Comparison of ENCODE assay signal across 26 mouse cellular contexts in genomic region chr19:19198780-19199179, GRCm38 (mm10).
DNase-seq lines count a peak whose midpoint lies in the region; ATAC-seq and TF ChIP-seq lines count a peak whose summit lies in the region.
"Had no signal": no experiment of that assay in that cellular context is flagged by ENCODE, and none has a peak within 500 bp of the region (broad histone marks: within the 10 kb centered on the region; RNA-seq: fewer than 3 reads in every experiment).

No protein-coding gene starts in this region.

- H3K27me3 ChIP-seq in hindbrain, embryonic 12.5 days = no peaks in the 10 kb centered on the region
- H3K27me3 ChIP-seq in hindbrain, embryonic 10.5 days (ENCODE audit: insufficient read depth, poor library complexity, severe bottlenecking) = no peaks in the 10 kb centered on the region
- no peaks in the 10 kb centered on the region for H3K27me3 ChIP-seq in midbrain, postnatal 0 days (ENCODE audit: insufficient read depth, low read length)
- no peaks in the 10 kb centered on the region for H3K27me3 ChIP-seq in midbrain, embryonic 10.5 days (ENCODE audit: low read depth, poor library complexity, severe bottlenecking)
- no peaks in the 10 kb centered on the region for H3K27me3 ChIP-seq in kidney, embryonic 16.5 days (ENCODE audit: insufficient read depth, low read length)
- H3K27me3 ChIP-seq: embryonic facial prominence, embryonic 12.5 days; forebrain, embryonic 15.5 days; hindbrain, embryonic 15.5 days; kidney, embryonic 15.5 days; liver, embryonic 12.5 days; neural tube, embryonic 13.5 days had no signal

- no peak for DNase-seq in hindbrain, embryonic 10.5 days (ENCODE audit: low spot score)
- DNase-seq in midbrain, postnatal 0 days (ENCODE audit: low spot score) = peak; percentile 15
- no peak for DNase-seq in midbrain, embryonic 10.5 days (ENCODE audit: low spot score)
- DNase-seq in Muller cell, postnatal 12 days (ENCODE audit: inconsistent ontology term) = peak; percentile 55
- peak; percentile 15 for DNase-seq in mesoderm, embryonic 11.5 days (ENCODE audit: low read depth, low spot score)
- DNase-seq: adrenal gland, postnatal 25 days; cerebellum, adult 18-20 months; gastrocnemius, postnatal 36 days; heart, postnatal 36 days; kidney, adult 18-20 months; kidney, postnatal 36 days; liver, postnatal 0 days; spleen, adult 18-20 months; thymus, postnatal 25 days had no signal

- H3K4me3 ChIP-seq in hindbrain, embryonic 12.5 days = no peak overlapping the region
- no peak overlapping the region for H3K4me3 ChIP-seq in hindbrain, embryonic 10.5 days
- H3K4me3 ChIP-seq in midbrain, postnatal 0 days (ENCODE audit: low read depth, low read length) = no peak overlapping the region
- H3K4me3 ChIP-seq in midbrain, embryonic 10.5 days = no peak overlapping the region
- H3K4me3 ChIP-seq in kidney, embryonic 16.5 days (ENCODE audit: low read length) = no peak overlapping the region
- H3K4me3 ChIP-seq: embryonic facial prominence, embryonic 12.5 days; forebrain, embryonic 15.5 days; hindbrain, embryonic 15.5 days; kidney, embryonic 15.5 days; layer of hippocampus, adult 2 months; left cerebral cortex, adult 2 months; liver, embryonic 12.5 days; neural tube, embryonic 13.5 days had no signal

- no peak overlapping the region for H3K4me2 ChIP-seq in hindbrain, embryonic 12.5 days (replicated peaks)
- no peak overlapping the region for H3K4me2 ChIP-seq in midbrain, postnatal 0 days (ENCODE audit: low read depth, low read length, poor library complexity, severe bottlenecking)
- H3K4me2 ChIP-seq in kidney, embryonic 16.5 days (replicated peaks; ENCODE audit: low read depth, low read length) = no peak overlapping the region
- H3K4me2 ChIP-seq: embryonic facial prominence, embryonic 12.5 days; forebrain, embryonic 15.5 days; heart, embryonic 11.5 days; hindbrain, embryonic 15.5 days; kidney, embryonic 15.5 days; liver, embryonic 12.5 days; neural tube, embryonic 13.5 days had no signal

- no peaks in the 10 kb centered on the region for H3K9me3 ChIP-seq in hindbrain, embryonic 12.5 days (replicated peaks)
- H3K9me3 ChIP-seq in hindbrain, embryonic 10.5 days = no peaks in the 10 kb centered on the region
- H3K9me3 ChIP-seq in midbrain, postnatal 0 days (ENCODE audit: low read length) = no peaks in the 10 kb centered on the region
- H3K9me3 ChIP-seq in midbrain, embryonic 10.5 days (replicated peaks) = no peaks in the 10 kb centered on the region
- H3K9me3 ChIP-seq in kidney, embryonic 16.5 days (ENCODE audit: low read length) = no peaks in the 10 kb centered on the region
- H3K9me3 ChIP-seq: embryonic facial prominence, embryonic 12.5 days; forebrain, embryonic 15.5 days; hindbrain, embryonic 15.5 days; kidney, embryonic 15.5 days; liver, embryonic 12.5 days; neural tube, embryonic 13.5 days had no signal

- H3K9ac ChIP-seq in hindbrain, embryonic 12.5 days = no peak overlapping the region
- H3K9ac ChIP-seq in midbrain, postnatal 0 days (replicated peaks; ENCODE audit: low read length, poor library complexity, severe bottlenecking) = no peak overlapping the region
- H3K9ac ChIP-seq in kidney, embryonic 16.5 days (replicated peaks; ENCODE audit: low read length) = no peak overlapping the region
- H3K9ac ChIP-seq: embryonic facial prominence, embryonic 12.5 days; forebrain, embryonic 15.5 days; hindbrain, embryonic 15.5 days; kidney, embryonic 15.5 days; liver, embryonic 12.5 days; liver, postnatal 0 days; neural tube, embryonic 13.5 days had no signal

- no peaks in the 10 kb centered on the region for H3K36me3 ChIP-seq in hindbrain, embryonic 12.5 days
- no peaks in the 10 kb centered on the region for H3K36me3 ChIP-seq in hindbrain, embryonic 10.5 days
- no peaks in the 10 kb centered on the region for H3K36me3 ChIP-seq in midbrain, postnatal 0 days (ENCODE audit: insufficient read depth, low read length)
- H3K36me3 ChIP-seq in midbrain, embryonic 10.5 days = no peaks in the 10 kb centered on the region
- H3K36me3 ChIP-seq in kidney, embryonic 16.5 days (ENCODE audit: insufficient read depth, low read length) = no peaks in the 10 kb centered on the region
- H3K36me3 ChIP-seq: embryonic facial prominence, embryonic 12.5 days; forebrain, embryonic 15.5 days; hindbrain, embryonic 15.5 days; kidney, embryonic 15.5 days; liver, embryonic 12.5 days; neural tube, embryonic 13.5 days had no signal

- no peak overlapping the region for H3K27ac ChIP-seq in hindbrain, embryonic 12.5 days
- H3K27ac ChIP-seq in hindbrain, embryonic 10.5 days = no peak overlapping the region
- H3K27ac ChIP-seq in midbrain, postnatal 0 days (ENCODE audit: low read depth, low read length) = no peak overlapping the region
- no peak overlapping the region for H3K27ac ChIP-seq in midbrain, embryonic 10.5 days (replicated peaks)
- H3K27ac ChIP-seq in kidney, embryonic 16.5 days (ENCODE audit: low read length) = no peak overlapping the region
- H3K27ac ChIP-seq: embryonic facial prominence, embryonic 12.5 days; forebrain, embryonic 15.5 days; hindbrain, embryonic 15.5 days; kidney, embryonic 15.5 days; layer of hippocampus, adult 2 months; left cerebral cortex, adult 2 months; liver, embryonic 12.5 days; neural tube, embryonic 13.5 days had no signal

- no peak for TF ChIP-seq CTCF in midbrain, postnatal 0 days (IDR thresholded peaks at IDR 0.05)

- 26% methylated on average over 3 of the region's 3 CpGs for WGBS in hindbrain, embryonic 12.5 days
- WGBS in hindbrain, embryonic 10.5 days = 17% methylated on average over 3 of the region's 3 CpGs
- 30% methylated on average over 3 of the region's 3 CpGs for WGBS in midbrain, postnatal 0 days
- 44% methylated on average over 3 of the region's 3 CpGs for WGBS in midbrain, embryonic 10.5 days
- 72% methylated on average over 3 of the region's 3 CpGs for WGBS in kidney, embryonic 16.5 days

- H3K4me1 ChIP-seq in hindbrain, embryonic 12.5 days = no peaks in the 10 kb centered on the region
- 0 out of 2 replicates have a peak, but pooled peaks cover 6% of the 10 kb centered on the region for H3K4me1 ChIP-seq in hindbrain, embryonic 10.5 days (replicated peaks)
- no peaks in the 10 kb centered on the region for H3K4me1 ChIP-seq in midbrain, postnatal 0 days (ENCODE audit: insufficient read depth, low read length)
- no peaks in the 10 kb centered on the region for H3K4me1 ChIP-seq in midbrain, embryonic 10.5 days
- no peaks in the 10 kb centered on the region for H3K4me1 ChIP-seq in kidney, embryonic 16.5 days (ENCODE audit: insufficient read depth, low read length)
- H3K4me1 ChIP-seq: embryonic facial prominence, embryonic 12.5 days; forebrain, embryonic 15.5 days; hindbrain, embryonic 15.5 days; kidney, embryonic 15.5 days; liver, embryonic 12.5 days; neural tube, embryonic 13.5 days had no signal

- ATAC-seq in hindbrain, embryonic 12.5 days (ENCODE audit: low FRiP score) = peak; percentile 67
- ATAC-seq in midbrain, postnatal 0 days (ENCODE audit: low FRiP score) = no peak
- no peak for ATAC-seq in kidney, embryonic 16.5 days (ENCODE audit: low FRiP score, low TSS enrichment)
- ATAC-seq: CD4-positive, CD25-positive, alpha-beta regulatory T cell, adult 4 months; forebrain, embryonic 15.5 days; liver, embryonic 12.5 days; liver, postnatal 0 days had no signal

Comparison
In these comparisons a context has a peak if more than half of its experiments do, and no peak if none do; other contexts are left out.
1. DNase-seq: peak in midbrain, postnatal 0 days (single experiment), Muller cell, postnatal 12 days (single experiment) and mesoderm, embryonic 11.5 days (single experiment); none in hindbrain, embryonic 10.5 days (single experiment) and midbrain, embryonic 10.5 days (single experiment).